Mouse (Mus musculus) spleen, adult 12 weeks (tissue): Measurements from ENCODE around the gene Lrrc36.

Experiments
- DNase-seq: peaks from one replicate; pipeline ENCODE4 v3.0.0; 2022; ENCODE audit warnings: low spot score

Lrrc36 gene

GRCm38 (mm10) chr8:105483212-105484029 is 70.0 kb downstream of the Lrrc36 start:
- DNase-seq, result no peak

- DNase-seq, result no peak
Observed at GRCm38 (mm10) chr8:105484030-105484368, 70.6 kb downstream of the Lrrc36 start.

DNA sequence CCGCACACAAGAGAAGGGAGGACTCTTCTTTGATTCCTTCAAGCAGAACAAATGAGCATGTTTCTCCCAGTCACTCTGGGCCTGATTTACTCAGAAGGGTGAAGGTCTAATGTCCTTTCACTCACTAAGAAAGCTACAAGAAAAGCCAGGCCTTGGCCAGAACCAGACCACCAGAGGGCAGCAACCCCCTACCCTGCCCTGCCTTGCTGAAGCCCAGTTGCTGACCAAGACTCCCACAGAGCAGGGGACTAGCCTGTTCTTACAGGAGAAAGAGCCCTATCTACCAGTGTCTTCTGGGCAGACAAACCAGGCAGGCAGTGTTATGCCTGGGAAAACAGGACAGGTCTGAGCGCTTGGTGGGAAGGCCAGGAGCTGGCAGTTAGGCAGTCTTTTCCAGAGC is 71.0 kb downstream of the Lrrc36 start:
- no peak for DNase-seq

DNA sequence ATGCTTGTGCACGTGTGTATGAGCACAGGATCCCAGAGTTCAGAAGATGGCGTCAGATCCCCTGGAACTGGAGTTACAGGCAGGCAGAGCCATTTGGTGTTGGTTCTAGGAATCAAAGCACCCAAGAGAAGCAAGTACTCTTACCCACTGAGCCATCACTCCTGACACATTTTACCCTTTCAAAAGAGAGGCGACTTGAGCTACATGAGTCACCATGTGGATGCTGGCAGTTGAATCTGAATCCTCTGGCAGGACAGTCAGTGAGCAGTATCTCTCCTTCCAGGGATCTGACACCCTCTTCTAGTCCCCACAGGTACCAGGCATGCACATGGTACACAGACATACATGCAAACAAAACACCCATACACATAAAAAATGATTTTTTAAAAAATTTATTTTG is 74.7 kb downstream of the Lrrc36 start:
- no peak for DNase-seq

- no peak for DNase-seq
Observed at GRCm38 (mm10) chr8:105489281-105489680, 75.9 kb downstream of the Lrrc36 start.

DNA sequence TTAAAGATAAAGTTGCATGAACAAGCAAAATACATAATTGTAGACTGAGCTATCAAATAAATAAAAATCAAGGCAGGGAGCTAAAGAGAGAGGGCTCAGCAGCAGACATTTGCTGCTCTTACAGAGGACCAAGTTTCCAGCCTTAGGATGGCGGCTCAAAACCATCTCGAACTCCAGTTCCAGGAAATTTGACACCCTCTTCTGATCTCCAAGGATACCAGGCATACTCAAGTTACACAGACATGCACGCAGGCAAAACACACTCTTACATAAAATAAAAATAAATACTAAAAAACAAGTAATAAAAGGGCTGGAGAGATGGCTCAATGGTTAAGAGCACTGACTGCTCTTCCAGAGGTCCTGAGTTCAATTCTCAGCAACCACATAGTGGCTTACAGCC is 80.1 kb downstream of the Lrrc36 start:
- no peak for DNase-seq

DNA sequence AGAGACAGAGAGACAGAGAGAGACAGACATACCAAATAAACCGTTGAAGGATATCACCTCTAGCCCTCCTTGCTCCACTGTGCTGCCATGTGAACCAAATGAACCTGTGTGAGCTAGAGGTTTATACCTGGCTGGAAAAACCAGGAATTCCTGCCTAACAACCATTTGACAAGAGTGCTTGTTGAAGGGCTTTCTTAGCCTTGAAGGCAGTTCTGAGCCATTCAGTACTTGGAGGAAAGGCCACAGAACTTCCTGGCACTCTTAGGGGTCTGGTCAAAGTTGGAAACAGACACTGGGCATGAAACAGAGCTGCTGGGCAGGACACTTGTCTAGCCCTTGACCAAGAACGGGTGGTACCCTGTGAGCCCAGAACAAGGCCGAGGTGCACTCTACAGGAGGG is 81.2 kb downstream of the Lrrc36 start:
- no peak for DNase-seq

DNA sequence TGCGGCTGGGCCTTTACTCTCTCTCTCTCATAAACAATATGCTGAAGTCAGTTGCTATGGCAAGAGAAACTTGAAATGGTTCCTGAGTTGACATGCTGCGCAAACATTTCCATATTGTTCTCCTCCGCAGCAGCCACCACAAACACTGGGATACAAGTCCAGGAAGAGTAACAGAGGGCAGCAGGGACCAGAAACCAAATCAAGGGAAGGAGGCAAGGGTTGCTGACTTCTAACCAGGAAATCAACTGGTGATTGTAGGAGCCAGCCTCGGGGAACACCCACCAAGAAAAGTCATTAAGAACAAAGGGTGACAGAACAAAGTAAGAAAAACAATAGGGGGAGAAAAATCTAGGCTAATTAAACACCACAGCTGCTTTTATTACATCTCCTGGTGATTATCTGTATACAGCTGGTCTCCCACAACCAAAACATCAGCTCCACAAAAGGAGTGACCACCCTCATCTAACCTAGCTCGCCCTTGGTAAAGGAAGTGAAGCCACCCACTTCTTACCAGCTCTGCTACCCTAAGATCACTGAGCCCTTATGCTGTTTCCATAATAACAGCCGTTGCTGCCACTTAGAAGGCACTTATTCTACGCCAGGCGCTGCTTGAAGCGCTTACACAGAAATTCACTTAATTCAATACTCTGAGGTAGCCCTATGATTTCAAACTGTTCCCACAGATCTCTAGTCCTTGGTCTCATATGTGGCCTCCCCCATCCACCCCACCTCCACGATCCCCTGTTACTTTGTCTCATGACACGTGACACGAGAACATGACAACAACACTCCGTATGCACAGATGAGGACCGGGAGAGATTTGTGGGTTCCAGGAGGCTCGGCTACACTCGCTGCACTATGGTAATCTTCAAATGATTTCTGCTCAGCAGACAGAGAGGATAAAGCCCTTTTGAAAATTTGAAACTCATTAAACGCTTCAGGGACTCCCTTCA is 82.3 kb downstream of the Lrrc36 start:
- no peak for DNase-seq

DNA sequence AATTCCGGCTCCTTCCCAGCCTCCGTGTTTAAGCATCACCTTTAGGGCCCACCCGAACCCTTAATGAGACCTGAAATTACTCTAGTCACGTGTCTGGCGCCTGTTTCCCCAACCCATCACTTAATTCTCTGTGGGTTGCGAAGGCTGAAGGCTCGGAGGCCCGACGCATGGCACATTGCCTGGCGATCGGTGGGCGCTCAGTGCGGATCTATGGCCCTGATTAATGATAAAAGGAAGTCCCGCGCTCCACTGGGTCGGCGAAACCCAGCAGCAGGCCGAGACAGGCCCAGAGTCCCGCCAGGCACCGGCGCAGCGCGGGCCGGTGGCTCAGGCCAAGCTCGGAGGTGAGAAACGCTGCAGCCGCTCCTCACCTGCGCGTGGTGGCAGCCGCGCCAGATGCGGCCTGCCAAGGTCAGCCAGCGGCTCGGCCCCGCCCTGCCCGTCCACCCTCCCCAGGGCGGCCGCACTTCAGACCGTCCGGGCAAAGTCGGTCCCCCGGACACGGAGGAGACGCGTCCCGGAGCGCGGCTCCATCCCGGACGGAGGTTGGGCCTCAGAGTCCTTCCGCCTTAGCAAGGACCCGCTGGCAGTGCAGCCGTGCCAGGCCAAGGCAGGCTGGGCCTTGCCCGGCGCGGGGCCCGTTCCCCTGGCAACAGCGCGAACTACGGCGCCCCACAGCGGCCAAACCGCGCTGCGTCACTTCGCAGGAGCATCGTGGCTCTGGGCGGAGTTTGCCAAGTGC is 83.2 kb downstream of the Lrrc36 start, which contains the start of gene Zdhhc1:
TSS of gene Zdhhc1 (minus strand) at position 464 of the 742 bp plus-strand sequence.
- DNase-seq, result peak; percentile 77

DNA sequence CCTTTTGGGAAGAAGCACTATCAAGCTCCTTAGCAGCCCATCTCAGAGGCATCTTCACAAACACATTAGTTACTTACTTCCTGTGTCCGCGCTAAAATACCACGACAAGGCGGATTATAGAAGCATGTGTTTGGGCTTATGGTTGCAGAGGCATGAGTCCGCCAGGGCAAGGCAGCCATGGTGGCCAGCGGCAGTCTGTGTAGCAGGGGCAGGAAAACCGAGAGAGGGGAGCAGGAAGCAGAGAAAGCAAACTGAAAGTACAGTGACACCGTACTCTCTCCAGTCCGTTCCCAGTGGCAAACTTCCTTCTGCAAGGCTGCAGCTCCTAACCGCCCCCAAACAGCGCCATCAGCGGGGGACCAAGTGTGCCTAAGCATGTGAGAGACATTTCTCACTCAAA is 86.4 kb downstream of the Lrrc36 start:
- DNase-seq, result no peak

DNA sequence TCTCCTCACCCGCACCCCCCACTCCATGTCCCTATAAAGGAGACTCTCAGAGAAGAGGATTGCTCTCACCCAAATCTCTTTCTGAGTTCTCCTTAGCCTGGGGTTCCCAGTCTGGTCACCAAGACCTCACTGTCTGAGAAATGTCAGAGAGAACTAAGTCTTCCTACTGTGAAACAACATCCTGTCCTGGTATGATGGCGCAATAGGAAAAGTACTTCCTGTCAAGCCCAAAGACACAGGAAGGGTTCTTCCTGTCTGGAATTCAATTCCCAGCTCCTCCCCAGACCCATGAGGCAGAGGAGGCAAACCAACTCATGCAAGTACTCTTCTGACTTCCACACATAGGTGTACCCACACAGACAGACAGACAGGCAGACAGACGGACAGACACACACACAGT is 91.2 kb downstream of the Lrrc36 start:
- no peak for DNase-seq

DNA sequence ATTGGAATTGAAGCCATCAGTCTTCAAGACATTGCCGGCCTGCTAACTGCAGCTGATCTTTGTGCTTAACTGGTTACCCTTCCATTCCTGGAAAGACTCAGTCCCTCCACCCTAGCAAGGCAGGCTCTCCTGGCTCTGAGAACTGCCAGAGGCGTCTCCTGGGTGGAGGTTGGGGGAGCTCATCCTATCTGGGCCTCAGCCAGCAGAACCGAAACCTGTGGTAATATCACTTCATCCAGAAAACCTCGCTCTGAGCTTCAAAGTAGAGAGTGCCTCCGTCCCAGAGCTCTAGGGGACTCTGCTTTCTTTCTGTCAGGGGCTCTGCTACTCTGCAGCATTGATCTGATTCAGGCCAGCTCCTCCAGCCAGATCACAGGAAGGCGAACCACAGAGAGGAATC is 93.6 kb downstream of the Lrrc36 start:
- DNase-seq, result no peak

DNA sequence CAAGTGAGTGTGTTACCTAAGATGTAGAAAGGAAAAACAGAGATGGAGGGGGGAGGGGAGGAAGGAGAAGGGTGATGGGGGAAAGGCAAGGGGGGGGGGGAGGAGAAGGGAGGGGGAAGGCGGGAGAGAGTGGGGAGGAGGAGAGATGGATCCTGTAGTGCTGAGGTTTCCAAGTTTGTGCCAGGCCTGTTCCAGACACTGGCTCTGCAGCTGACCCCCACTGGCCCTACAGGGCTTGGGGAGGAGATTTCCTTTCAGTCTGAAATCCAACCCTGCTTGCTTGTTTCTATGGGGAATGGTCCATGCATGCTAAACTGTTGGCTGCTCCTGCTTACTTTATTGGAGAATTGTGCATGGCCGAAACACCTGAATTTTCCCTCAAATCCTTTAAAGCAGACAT is 95.4 kb downstream of the Lrrc36 start:
- no peak for DNase-seq

- no peak for DNase-seq
Observed at GRCm38 (mm10) chr8:105509997-105510735, 96.8 kb downstream of the Lrrc36 start.
